Mouse (Mus musculus): Measurements from ENCODE around the gene Rfwd3. TPM values are rescaled to one million over a fixed set of nuclear protein-coding genes. Genes with fewer than 3 reads are reported as not detected.

Gene Rfwd3
- total and polyA plus RNA-seq, 3 experiments, result 53.1 to 64.5 (median 63.6) TPM

DNA sequence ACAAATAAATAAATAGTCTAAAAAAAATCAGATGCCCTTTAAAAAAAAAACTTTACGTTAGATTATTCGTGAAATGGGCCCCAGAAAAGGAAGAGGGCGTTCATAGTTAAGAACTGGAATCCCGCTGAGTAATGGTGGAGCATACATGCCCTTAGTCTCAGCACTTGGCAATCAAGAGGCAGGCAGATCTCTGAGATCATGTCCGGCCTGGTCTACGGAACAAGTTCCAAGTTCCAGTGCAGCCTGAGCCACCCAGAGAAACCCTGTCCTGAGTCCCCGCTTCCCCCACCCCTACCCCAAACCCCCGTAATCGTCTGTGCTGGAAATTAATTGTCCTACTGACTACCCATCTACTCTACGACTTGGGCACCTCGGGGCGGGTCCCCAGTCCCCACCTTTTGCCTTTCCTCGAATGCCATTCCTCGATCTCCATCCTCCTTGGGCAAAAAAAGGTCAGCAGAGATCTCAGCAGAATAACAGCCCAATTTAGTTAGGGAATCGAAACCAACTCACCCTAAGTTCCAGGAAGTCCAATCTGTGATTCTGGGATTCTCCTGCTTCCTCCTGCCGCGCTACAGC is 37.4 kb upstream of the Rfwd3 start:
- peak overlapping the region; percentile 76 for H3K9ac ChIP-seq (ENCODE audit: insufficient read depth, low read depth)
- peak overlapping the region; percentile 36 to 69 (median 57) for H3K4me3 ChIP-seq (replicated peaks in 1 of 3; ENCODE audit: low read depth in 2 of 3, low read length in 2 of 3, poor library complexity in 1 of 3)
- H3K9me3 ChIP-seq (replicated peaks; ENCODE audit: low read length), result no peaks in the 10 kb centered on the region
- peak overlapping the region; percentile 13; the same call in 1 of the 2 replicates for H3K27ac ChIP-seq (ENCODE audit: insufficient read depth, low read depth)
- dilution Hi-C loops (cut with MboI; ENCODE audit: extremely low pct_ligation_motif_present, extremely low pct_unique_long_range_greater_than_20kb, low sequenced_read_pairs), result no loop called here
- H3K79me2 ChIP-seq (replicated peaks; ENCODE audit: control insufficient read depth, extremely low read depth, insufficient read depth, poor library complexity, severe bottlenecking), result no peaks in the 10 kb centered on the region; the same call in 1 of the 2 replicates
- peak overlapping the region; percentile 76 for H3K4me2 ChIP-seq (ENCODE audit: insufficient read depth, low read depth, poor library complexity, severe bottlenecking)
- peaks cover 0 to 11% of the 10 kb centered on the region in 2 experiments; a peak in 2 of 4 replicates for H3K4me1 ChIP-seq (ENCODE audit: control insufficient read depth in 1 of 2, insufficient read depth in 2 of 2)
- DNase-seq (ENCODE audit: extremely low read depth), result no peak
- peaks cover 38% of the 10 kb centered on the region for H3K27me3 ChIP-seq (replicated peaks)
- TF ChIP-seq SIN3A (IDR thresholded peaks at IDR 0.05; ENCODE audit: low read length) (0 out of 2 replicates have a peak, but pooled peaks have one; percentile 10), CHD1 (IDR thresholded peaks at IDR 0.05; ENCODE audit: low read depth, low read length) (0 out of 2 replicates have a peak, but pooled peaks have one; percentile 42), RCOR1 (conservative IDR thresholded peaks at IDR 0.05; ENCODE audit: low read depth, low read length) (no peak), UBTF (IDR thresholded peaks at IDR 0.05; ENCODE audit: low read depth, low read length) (0 out of 2 replicates have a peak, but pooled peaks have one; percentile 69), MYC (IDR thresholded peaks at IDR 0.05; ENCODE audit: low read depth, low read length) (no peak), CHD2 (IDR thresholded peaks at IDR 0.05; ENCODE audit: low read length) (no peak), TCF12 (IDR thresholded peaks at IDR 0.05; ENCODE audit: low read depth, low read length) (0 out of 2 replicates have a peak, but pooled peaks have one; percentile 3)
- peaks cover 0 to 4% of the 10 kb centered on the region in 2 experiments for H3K36me3 ChIP-seq (replicated peaks in 1 of 2; ENCODE audit: control insufficient read depth in 1 of 2, insufficient read depth in 1 of 2, low read length in 1 of 2)
- in situ Hi-C loops (cut with MboI; ENCODE audit: low pct_ligation_motif_present, low pct_unique_long_range_greater_than_20kb, low sequenced_read_pairs), result no loop called here

DNA sequence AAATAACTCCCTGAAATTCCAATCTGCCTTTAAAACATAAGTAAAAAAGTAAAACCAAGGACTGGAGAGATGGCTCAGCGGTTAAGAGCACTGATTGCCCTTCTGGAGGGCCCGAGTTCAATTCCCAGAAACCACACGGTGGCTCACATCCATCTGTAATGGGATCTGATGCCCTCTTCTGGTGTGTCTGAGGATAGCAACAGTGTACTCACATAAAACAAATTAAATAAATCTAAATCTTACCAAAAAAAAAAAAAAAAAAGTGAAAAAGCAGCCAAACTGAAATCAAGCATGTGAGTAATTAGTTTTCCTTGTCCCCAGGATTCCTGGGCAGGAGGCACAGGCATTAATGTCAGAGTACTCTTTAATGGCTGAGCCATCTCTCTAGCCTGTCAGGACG is 36.7 kb upstream of the Rfwd3 start:
- Histone ChIP-seq H3K27ac (ENCODE audit: insufficient read depth, low read depth) (no peak overlapping the region), H3K4me2 (ENCODE audit: insufficient read depth, low read depth, poor library complexity, severe bottlenecking) (peak overlapping the region; percentile 76), H3K9me3 (replicated peaks; ENCODE audit: low read length) (no peaks in the 10 kb centered on the region), H3K9ac (ENCODE audit: insufficient read depth, low read depth) (peak overlapping the region; percentile 76), H3K27me3 (replicated peaks) (peaks cover 35% of the 10 kb centered on the region), H3K36me3 (replicated peaks in 1 of 2; ENCODE audit: control insufficient read depth in 1 of 2, insufficient read depth in 1 of 2, low read length in 1 of 2) (peaks cover 0 to 4% of the 10 kb centered on the region in 2 experiments), H3K4me3 (replicated peaks in 1 of 3; ENCODE audit: low read depth in 2 of 3, low read length in 2 of 3, poor library complexity in 1 of 3) (peak overlapping the region in 2 of 3 experiments; percentile 13 to 69), H3K4me1 (ENCODE audit: control insufficient read depth in 1 of 2, insufficient read depth in 2 of 2) (peaks cover 0 to 11% of the 10 kb centered on the region in 2 experiments; a peak in 2 of 4 replicates), H3K79me2 (replicated peaks; ENCODE audit: control insufficient read depth, extremely low read depth, insufficient read depth, poor library complexity, severe bottlenecking) (no peaks in the 10 kb centered on the region; the same call in 1 of the 2 replicates)
- in situ Hi-C loops (cut with MboI; ENCODE audit: low pct_ligation_motif_present, low pct_unique_long_range_greater_than_20kb, low sequenced_read_pairs) (no loop called here), dilution Hi-C loops (cut with MboI; ENCODE audit: extremely low pct_ligation_motif_present, extremely low pct_unique_long_range_greater_than_20kb, low sequenced_read_pairs) (no loop called here)
- no peak for DNase-seq (ENCODE audit: extremely low read depth)
- no peak for TF ChIP-seq POLR2A (IDR thresholded peaks at IDR 0.05; ENCODE audit: low read depth, low read length)
- peak in 1 of 2 experiments; percentile 49; a peak in 2 of 4 replicates for TF ChIP-seq CTCF (conservative IDR thresholded peaks at IDR 0.05 in 1 of 2, IDR thresholded peaks at IDR 0.05 in 1 of 2; ENCODE audit: low read depth in 2 of 2, low read length in 2 of 2)

DNA sequence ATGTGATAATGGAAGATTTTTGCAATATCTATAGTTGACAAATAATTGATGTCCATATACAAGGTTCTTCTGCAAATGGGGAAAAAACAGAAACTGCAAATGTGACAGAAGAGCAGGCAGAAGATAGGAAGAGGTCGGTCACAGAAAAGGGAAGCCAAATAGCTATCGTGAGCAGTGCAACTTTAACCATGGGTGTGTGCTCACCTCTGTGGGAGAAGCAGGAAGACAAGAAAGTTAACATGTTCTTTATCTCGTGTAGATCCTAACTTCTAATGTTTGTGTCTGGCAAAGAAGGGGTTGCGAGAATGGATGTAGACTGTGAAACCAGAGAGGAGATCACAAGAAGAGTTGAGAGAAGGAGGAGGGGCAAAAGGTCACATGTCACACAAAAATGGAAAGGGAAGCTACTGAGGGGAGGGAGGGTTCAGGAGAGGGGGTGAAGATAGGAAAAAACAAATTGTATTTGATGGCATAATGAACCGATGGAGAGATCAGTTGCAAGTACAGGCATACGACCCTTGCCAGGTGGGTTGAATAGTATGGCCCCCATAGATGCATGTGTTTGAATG is 25.3 kb upstream of the Rfwd3 start:
- H3K27ac ChIP-seq (ENCODE audit: insufficient read depth, low read depth), result no peak overlapping the region
- H3K9ac ChIP-seq (ENCODE audit: insufficient read depth, low read depth), result no peak overlapping the region
- H3K79me2 ChIP-seq (replicated peaks; ENCODE audit: control insufficient read depth, extremely low read depth, insufficient read depth, poor library complexity, severe bottlenecking), result no peaks in the 10 kb centered on the region
- H3K36me3 ChIP-seq (replicated peaks in 1 of 2; ENCODE audit: control insufficient read depth in 1 of 2, insufficient read depth in 1 of 2, low read length in 1 of 2), result peaks cover 0 to 6% of the 10 kb centered on the region in 2 experiments
- no peak for DNase-seq (ENCODE audit: extremely low read depth)
- H3K9me3 ChIP-seq (replicated peaks; ENCODE audit: low read length), result peaks cover 4% of the 10 kb centered on the region
- H3K4me2 ChIP-seq (ENCODE audit: insufficient read depth, low read depth, poor library complexity, severe bottlenecking), result no peak overlapping the region
- H3K4me3 ChIP-seq (replicated peaks in 1 of 3; ENCODE audit: low read depth in 2 of 3, low read length in 2 of 3, poor library complexity in 1 of 3), result no peak overlapping the region
- dilution Hi-C loops (cut with MboI; ENCODE audit: extremely low pct_ligation_motif_present, extremely low pct_unique_long_range_greater_than_20kb, low sequenced_read_pairs), result no loop called here
- no peak for TF ChIP-seq E2F4 (IDR thresholded peaks at IDR 0.05; ENCODE audit: insufficient replicate concordance, low read depth, low read length)
- TF ChIP-seq SMC3 (IDR thresholded peaks at IDR 0.05; ENCODE audit: low read depth, low read length), result no peak
- TF ChIP-seq MAZ (IDR thresholded peaks at IDR 0.05; ENCODE audit: low read depth, low read length), result no peak
- TF ChIP-seq TCF12 (IDR thresholded peaks at IDR 0.05; ENCODE audit: low read depth, low read length), result no peak
- no peak for TF ChIP-seq ZC3H11A (IDR thresholded peaks at IDR 0.05; ENCODE audit: low read depth, low read length)
- TF ChIP-seq EP300 (IDR thresholded peaks at IDR 0.05; ENCODE audit: low read length), result no peak
- no peak for TF ChIP-seq ZKSCAN1 (IDR thresholded peaks at IDR 0.05; ENCODE audit: borderline replicate concordance, low read depth, low read length)
- no peak for TF ChIP-seq PAX5 (IDR thresholded peaks at IDR 0.05; ENCODE audit: low read length)
- TF ChIP-seq CHD2 (IDR thresholded peaks at IDR 0.05; ENCODE audit: low read length), result no peak
- no peak for TF ChIP-seq RCOR1 (conservative IDR thresholded peaks at IDR 0.05; ENCODE audit: low read depth, low read length)
- TF ChIP-seq USF1 (IDR thresholded peaks at IDR 0.05; ENCODE audit: low read depth, low read length), result no peak
- TF ChIP-seq HCFC1 (IDR thresholded peaks at IDR 0.05; ENCODE audit: low read depth, low read length), result no peak
- H3K4me1 ChIP-seq (ENCODE audit: control insufficient read depth in 1 of 2, insufficient read depth in 2 of 2), result no peaks in the 10 kb centered on the region
- in situ Hi-C loops (cut with MboI; ENCODE audit: low pct_ligation_motif_present, low pct_unique_long_range_greater_than_20kb, low sequenced_read_pairs), result no loop called here
- H3K27me3 ChIP-seq (replicated peaks), result peaks cover 34% of the 10 kb centered on the region
